Mouse (Mus musculus): ENCODE results near the gene Mto1.
"Not testable (repeated sequence)": the region's sequence is repeated elsewhere in the genome, so short reads cannot be mapped to it uniquely, and the experiment has no call there.

Mto1 gene

GRCm38 (mm10) chr9:78508106-78508786 is 60.2 kb downstream of the Mto1 start:
- DNase-seq, result no peak

- DNase-seq, result no peak
Observed at GRCm38 (mm10) chr9:78511705-78512104, 63.7 kb downstream of the Mto1 start.

- no peak for DNase-seq
Observed at GRCm38 (mm10) chr9:78513776-78514500, 65.9 kb downstream of the Mto1 start.

GRCm38 (mm10) chr9:78514681-78515080 is 66.7 kb downstream of the Mto1 start:
- no peak for DNase-seq

GRCm38 (mm10) chr9:78516125-78516524 is 68.1 kb downstream of the Mto1 start:
- peak; percentile 75 for DNase-seq

GRCm38 (mm10) chr9:78517237-78517636 is 69.2 kb downstream of the Mto1 start:
- DNase-seq, result not testable (repeated sequence)

- peak; percentile 47 for DNase-seq
Observed at GRCm38 (mm10) chr9:78520127-78520779, 72.2 kb downstream of the Mto1 start.

- peak; percentile 38 for DNase-seq
Observed at GRCm38 (mm10) chr9:78520780-78521601, 73.0 kb downstream of the Mto1 start.

- peak; percentile 39 for DNase-seq
Observed at GRCm38 (mm10) chr9:78521689-78522088, 73.7 kb downstream of the Mto1 start.

All from liver (tissue).